ENCODE assay signal across 16 mouse cellular contexts in genomic region chr5:146989051-146989450, GRCm38 (mm10).
"Had no signal": no experiment of that assay in that cellular context is flagged by ENCODE, and none has a peak within 500 bp of the region (broad histone marks: within the 10 kb centered on the region; RNA-seq: fewer than 3 reads in every experiment).

No protein-coding gene starts in this region.

- H3K4me2 ChIP-seq: limb, embryonic 13.5 days; neural tube, embryonic 15.5 days had no signal

- H3K4me1 ChIP-seq: limb, embryonic 13.5 days had no signal

- DNase-seq: kidney, postnatal 10 days; kidney, postnatal 4 days; left cerebral cortex, postnatal 4 days; lung, adult 18-20 months; lung, postnatal 36 days; midbrain, embryonic 14.5 days; right cerebral cortex, adult 18-20 months; right cerebral cortex, postnatal 25 days; thymus, adult 2 months; thymus, postnatal 25 days had no signal

- H3K36me3 ChIP-seq: limb, embryonic 13.5 days; neural tube, embryonic 15.5 days had no signal

- H3K4me3 ChIP-seq: layer of hippocampus, adult 2 months; limb, embryonic 13.5 days; myocyte; neural tube, embryonic 15.5 days had no signal

- H3K9ac ChIP-seq: limb, embryonic 13.5 days; liver, embryonic 14.5 days; neural tube, embryonic 15.5 days had no signal

- H3K27ac ChIP-seq: layer of hippocampus, adult 2 months; limb, embryonic 13.5 days; liver, embryonic 14.5 days; neural tube, embryonic 15.5 days; stomach, postnatal 0 days had no signal

- H3K9me3 ChIP-seq: limb, embryonic 13.5 days; neural tube, embryonic 15.5 days had no signal
